ENCODE assay signal across 33 mouse cellular contexts in the genomic region with DNA sequence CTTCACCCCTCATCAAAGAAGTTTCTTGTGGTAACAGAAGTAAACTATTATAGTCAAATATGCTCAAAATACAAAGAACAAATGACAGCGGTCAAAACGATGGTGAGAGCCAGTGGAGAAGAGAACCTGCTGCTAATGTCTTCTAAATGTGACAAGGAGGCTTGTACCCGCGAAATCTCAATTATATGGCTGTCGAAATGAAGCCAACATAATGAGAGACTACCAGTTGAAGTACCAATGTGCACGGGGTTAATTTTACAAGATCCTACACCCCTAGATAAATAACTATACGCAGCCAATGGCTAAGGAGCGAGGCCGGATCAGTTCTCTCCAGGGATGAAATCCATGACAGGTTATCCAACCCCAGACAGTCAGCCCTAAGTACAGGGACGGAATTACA. TPM values are rescaled to one million over a fixed set of nuclear protein-coding genes. Genes with fewer than 3 reads are reported as not detected.
DNase-seq lines count a peak whose midpoint lies in the region; ATAC-seq and TF ChIP-seq lines count a peak whose summit lies in the region.
"Had no signal": no experiment of that assay in that cellular context is flagged by ENCODE, and none has a peak within 500 bp of the region (broad histone marks: within the 10 kb centered on the region; RNA-seq: fewer than 3 reads in every experiment).

No protein-coding gene starts in this region.

- H3K27ac ChIP-seq in hindbrain, embryonic 11.5 days (ENCODE audit: low read depth, low read length): no peak overlapping the region
- no peak overlapping the region for H3K27ac ChIP-seq in hindbrain, embryonic 16.5 days (ENCODE audit: low read depth, low read length)
- H3K27ac ChIP-seq in forebrain, embryonic 16.5 days (ENCODE audit: low read length): no peak overlapping the region
- H3K27ac ChIP-seq: embryonic facial prominence, embryonic 13.5 days; forebrain, embryonic 10.5 days; forebrain, embryonic 15.5 days; gastrocnemius, adult 2 months; heart, embryonic 10.5 days; heart, embryonic 15.5 days; hindbrain, embryonic 13.5 days; limb, embryonic 10.5 days; limb, embryonic 15.5 days; liver, embryonic 13.5 days; neural tube, embryonic 13.5 days; stomach, embryonic 15.5 days had no signal

- peak; percentile 50 for DNase-seq in hindbrain, embryonic 11.5 days (ENCODE audit: low spot score)
- peak; percentile 26 for DNase-seq in brain, embryonic 14.5 days (ENCODE audit: low read depth)
- DNase-seq in embryo, embryonic 9.5 days (ENCODE audit: extremely low spot score): peak; percentile 33
- peak; percentile 65 for DNase-seq in mesoderm, embryonic 11.5 days (ENCODE audit: low read depth, low spot score)
- no peak for DNase-seq in urinary bladder, adult 2 months (ENCODE audit: low spot score)
- no peak for DNase-seq in adrenal gland, postnatal 4 days (ENCODE audit: low spot score in 2 of 2)
- DNase-seq: adrenal gland, adult 8-10 months; cerebellum, adult 11 months; cerebellum, adult 9-11 months; gastrocnemius, adult 2 months; kidney, adult 9 months; kidney, postnatal 10 days; layer of hippocampus, postnatal 36 days; liver, embryonic 13.5 days; lung, adult 18-20 months; lung, postnatal 4 days had no signal

- H3K9ac ChIP-seq in hindbrain, embryonic 11.5 days (ENCODE audit: low read depth, low read length): no peak overlapping the region
- no peak overlapping the region for H3K9ac ChIP-seq in hindbrain, embryonic 16.5 days (ENCODE audit: low read depth, low read length)
- H3K9ac ChIP-seq in forebrain, embryonic 16.5 days (replicated peaks; ENCODE audit: low read depth, low read length): no peak overlapping the region
- H3K9ac ChIP-seq: embryonic facial prominence, embryonic 13.5 days; forebrain, embryonic 15.5 days; heart, embryonic 15.5 days; hindbrain, embryonic 13.5 days; limb, embryonic 15.5 days; liver, embryonic 13.5 days; neural tube, embryonic 13.5 days; stomach, embryonic 15.5 days had no signal

- no peak overlapping the region for H3K4me3 ChIP-seq in hindbrain, embryonic 11.5 days (ENCODE audit: low read depth, low read length)
- no peak overlapping the region for H3K4me3 ChIP-seq in hindbrain, embryonic 16.5 days (ENCODE audit: low read length)
- no peak overlapping the region for H3K4me3 ChIP-seq in forebrain, embryonic 16.5 days (replicated peaks; ENCODE audit: low read length)
- H3K4me3 ChIP-seq: embryonic facial prominence, embryonic 13.5 days; forebrain, embryonic 10.5 days; forebrain, embryonic 15.5 days; gastrocnemius, adult 2 months; heart, embryonic 10.5 days; heart, embryonic 15.5 days; hindbrain, embryonic 13.5 days; limb, embryonic 10.5 days; limb, embryonic 15.5 days; liver, embryonic 13.5 days; megakaryocyte, embryonic 14.5 days; myocyte; neural tube, embryonic 13.5 days; stomach, embryonic 15.5 days had no signal

- TF ChIP-seq POLR2A in brain, embryonic 14.5 days (IDR thresholded peaks at IDR 0.05; ENCODE audit: borderline replicate concordance, extremely low read depth, insufficient read depth, insufficient read length, poor library complexity, severe bottlenecking): no peak

- no peak for TF ChIP-seq CTCF in brain, embryonic 14.5 days (IDR thresholded peaks at IDR 0.05; ENCODE audit: borderline replicate concordance, extremely low read depth, insufficient read depth, insufficient read length)

- H3K27me3 ChIP-seq in hindbrain, embryonic 11.5 days (ENCODE audit: control insufficient read depth, insufficient read depth, low read length): peaks cover 53% of the 10 kb centered on the region
- H3K27me3 ChIP-seq in hindbrain, embryonic 16.5 days (replicated peaks; ENCODE audit: control insufficient read depth, insufficient read depth, low read length): peaks cover 6% of the 10 kb centered on the region; the same call in 1 of the 2 replicates
- no peaks in the 10 kb centered on the region for H3K27me3 ChIP-seq in forebrain, embryonic 16.5 days (replicated peaks; ENCODE audit: control insufficient read depth, insufficient read depth, low read length)
- H3K27me3 ChIP-seq: embryonic facial prominence, embryonic 13.5 days; forebrain, embryonic 15.5 days; heart, embryonic 15.5 days; limb, embryonic 15.5 days; liver, embryonic 13.5 days; stomach, embryonic 15.5 days had no signal

- 43% methylated on average over 10 of the region's 10 CpGs for WGBS in hindbrain, embryonic 11.5 days
- WGBS in hindbrain, embryonic 16.5 days: 31% methylated on average over 10 of the region's 10 CpGs
- WGBS in forebrain, embryonic 16.5 days: 62% methylated on average over 10 of the region's 10 CpGs

- no peaks in the 10 kb centered on the region for H3K9me3 ChIP-seq in hindbrain, embryonic 11.5 days (ENCODE audit: control insufficient read depth, low read length)
- no peaks in the 10 kb centered on the region for H3K9me3 ChIP-seq in hindbrain, embryonic 16.5 days (ENCODE audit: control insufficient read depth, low read length)
- no peaks in the 10 kb centered on the region for H3K9me3 ChIP-seq in forebrain, embryonic 16.5 days (ENCODE audit: control insufficient read depth, low read length)
- H3K9me3 ChIP-seq: embryonic facial prominence, embryonic 13.5 days; forebrain, embryonic 10.5 days; forebrain, embryonic 15.5 days; G1E; heart, embryonic 10.5 days; heart, embryonic 15.5 days; hindbrain, embryonic 13.5 days; limb, embryonic 10.5 days; limb, embryonic 15.5 days; liver, embryonic 13.5 days; megakaryocyte, embryonic 14.5 days; neural tube, embryonic 13.5 days; stomach, embryonic 15.5 days had no signal

- no peak for ATAC-seq in hindbrain, embryonic 11.5 days (ENCODE audit: low FRiP score)
- no peak for ATAC-seq in hindbrain, embryonic 16.5 days
- no peak for ATAC-seq in forebrain, embryonic 16.5 days
- ATAC-seq: forebrain, embryonic 15.5 days; inflammation-experienced regulatory T-cells, adult 6 months; lung, postnatal 0 days had no signal

- H3K4me2 ChIP-seq in hindbrain, embryonic 11.5 days (replicated peaks; ENCODE audit: low read depth, low read length): no peak overlapping the region
- no peak overlapping the region for H3K4me2 ChIP-seq in hindbrain, embryonic 16.5 days (ENCODE audit: low read length)
- H3K4me2 ChIP-seq in forebrain, embryonic 16.5 days (ENCODE audit: low read length): no peak overlapping the region
- H3K4me2 ChIP-seq: embryonic facial prominence, embryonic 13.5 days; forebrain, embryonic 15.5 days; heart, embryonic 15.5 days; hindbrain, embryonic 13.5 days; limb, embryonic 15.5 days; liver, embryonic 13.5 days; neural tube, embryonic 13.5 days; stomach, embryonic 15.5 days had no signal

- no peaks in the 10 kb centered on the region for H3K4me1 ChIP-seq in hindbrain, embryonic 11.5 days (replicated peaks; ENCODE audit: control insufficient read depth, insufficient read depth, low read length)
- no peaks in the 10 kb centered on the region for H3K4me1 ChIP-seq in hindbrain, embryonic 16.5 days (ENCODE audit: control insufficient read depth, insufficient read depth, low read depth, low read length)
- no peaks in the 10 kb centered on the region for H3K4me1 ChIP-seq in forebrain, embryonic 16.5 days (replicated peaks; ENCODE audit: control insufficient read depth, insufficient read depth, low read length)
- H3K4me1 ChIP-seq: forebrain, embryonic 10.5 days; forebrain, embryonic 15.5 days; heart, embryonic 10.5 days; stomach, embryonic 15.5 days had no signal

- H3K36me3 ChIP-seq in hindbrain, embryonic 11.5 days (ENCODE audit: control insufficient read depth, insufficient read depth, low read length): no peaks in the 10 kb centered on the region
- no peaks in the 10 kb centered on the region for H3K36me3 ChIP-seq in hindbrain, embryonic 16.5 days (ENCODE audit: control insufficient read depth, insufficient read depth, low read length)
- H3K36me3 ChIP-seq in forebrain, embryonic 16.5 days (ENCODE audit: control insufficient read depth, insufficient read depth): no peaks in the 10 kb centered on the region
- H3K36me3 ChIP-seq: embryonic facial prominence, embryonic 13.5 days; forebrain, embryonic 10.5 days; forebrain, embryonic 15.5 days; heart, embryonic 10.5 days; heart, embryonic 15.5 days; limb, embryonic 10.5 days; limb, embryonic 15.5 days; liver, embryonic 13.5 days; neural tube, embryonic 13.5 days; stomach, embryonic 15.5 days had no signal

RNA-seq across cellular contexts. Expression of gene Mgat4a, which starts 41.9 kb away (rescaled TPM):
- 4.4 and 8.7 TPM in 2 replicates for polyA plus RNA-seq in hindbrain, embryonic 11.5 days (2014; fragmentation: Nextera tagmentation; extraction: Ambion mirVana)
- polyA plus RNA-seq in hindbrain, embryonic 16.5 days (2015; fragmentation: Nextera tagmentation; extraction: Ambion mirVana): 8.0 and 11.0 TPM in 2 replicates
- polyA plus RNA-seq in brain, embryonic 14.5 days (2012; rRNA removed): 8.2 and 11.6 TPM in 2 replicates
- polyA plus RNA-seq in urinary bladder, adult 2 months (2012; rRNA removed): 33.1 and 33.4 TPM in 2 replicates
- total RNA-seq in adrenal gland, postnatal 4 days (2021): 10 to 100 TPM in 1 of 2 experiments, 1 to 10 TPM in 1; 7.9 to 12.6 TPM
- polyA plus RNA-seq in forebrain, embryonic 16.5 days (2015; fragmentation: Nextera tagmentation; extraction: Ambion mirVana): 5.8 and 9.3 TPM in 2 replicates

Comparison
In these comparisons a context has a peak if more than half of its experiments do, and no peak if none do; other contexts are left out.
1. DNase-seq: peak in hindbrain, embryonic 11.5 days (single experiment), brain, embryonic 14.5 days (single experiment), embryo, embryonic 9.5 days (single experiment) and mesoderm, embryonic 11.5 days (single experiment); none in urinary bladder, adult 2 months (single experiment) and adrenal gland, postnatal 4 days (0 of 2).